Mouse (Mus musculus): Measurements from ENCODE around the gene Nodal. TPM values are rescaled to one million over a fixed set of nuclear protein-coding genes. Genes with fewer than 3 reads are reported as not detected.

The Nodal gene
- total RNA-seq, 2 experiments from 2014 or later = not detected

Other genes with a start within 250 kb of the Nodal start
- not detected for gene Tbata, start 246.0 kb upstream of the Nodal start, total RNA-seq (2021)
- gene Adamts14, start 144.5 kb upstream of the Nodal start, total RNA-seq (2021) = 1 to 10 TPM; 2.1 to 2.4 TPM
- gene Prf1, start 120.1 kb upstream of the Nodal start, total RNA-seq (2021) = not detected
- gene Pald1, start 34.4 kb upstream of the Nodal start, total RNA-seq (2021) = 1 to 10 TPM; 3.8 to 9.8 TPM
- 100 to 1,000 TPM in 1 of 2 experiments, 10 to 100 TPM in 1; 94.8 to 112 TPM for gene Eif4ebp2, start 34.7 kb downstream of the Nodal start, total RNA-seq (2021)
- gene Lrrc20, start 57.8 kb downstream of the Nodal start, total RNA-seq (2021) = 100 to 1,000 TPM; 114 to 132 TPM
- not detected for gene Npffr1, start 177.5 kb downstream of the Nodal start, total RNA-seq (2021)
- 10 to 100 TPM; 46.7 to 51.8 TPM for gene Ppa1, start 230.6 kb downstream of the Nodal start, total RNA-seq (2021)

All from gastrocnemius, postnatal 25 days (tissue).